Mouse (Mus musculus) C2C12 (cell line): Measurements from ENCODE around the gene Umad1.

ENCODE experiments used
- CTCF ChIP-seq: IDR thresholded peaks from one replicate; pipeline ENCODE4 v1.5.1; 2011; ENCODE audit not compliant: control insufficient read depth, insufficient read depth, insufficient read length
- USF1 ChIP-seq: IDR thresholded peaks from one replicate; pipeline ENCODE4 v1.6.1; 2011; ENCODE audit warnings: low read depth, mild to moderate bottlenecking, control low read depth, moderate library complexity

DNA sequence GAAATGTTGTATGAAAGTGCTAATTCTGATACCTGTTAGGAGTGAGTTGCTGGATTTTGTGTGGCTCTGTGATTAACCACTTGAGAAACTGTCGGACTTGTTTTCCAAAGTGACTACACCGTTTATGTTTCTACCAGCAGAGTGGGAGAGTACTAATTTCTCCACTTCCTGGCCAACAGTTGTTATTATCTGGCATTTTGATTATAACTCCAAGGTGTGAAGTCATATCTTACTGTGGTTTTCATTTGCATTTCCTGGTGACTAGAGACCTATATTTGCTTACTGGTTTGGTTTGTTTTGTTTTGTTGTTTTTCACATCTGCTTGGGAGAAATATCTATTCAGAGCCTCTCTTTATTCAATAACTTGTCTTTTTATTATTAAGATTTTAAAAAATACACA lies 149.2 kb downstream of the Umad1 start:
- TF ChIP-seq CTCF (no peak), USF1 (no peak)
